Mouse (Mus musculus): ENCODE results near the gene Synrg.

Gene Synrg

GRCm38 (mm10) chr11:84040621-84041020 lies 76.4 kb downstream of the Synrg start:
- no peak for DNase-seq (ENCODE audit: low read depth, low spot score)

GRCm38 (mm10) chr11:84042808-84043762 lies 78.9 kb downstream of the Synrg start:
- DNase-seq (ENCODE audit: low read depth, low spot score): peak; percentile 80

GRCm38 (mm10) chr11:84044988-84045387 lies 80.8 kb downstream of the Synrg start:
- no peak for DNase-seq (ENCODE audit: low read depth, low spot score)

GRCm38 (mm10) chr11:84047270-84047669 lies 83.0 kb downstream of the Synrg start:
- DNase-seq (ENCODE audit: low read depth, low spot score): no peak

GRCm38 (mm10) chr11:84048411-84048810 lies 84.2 kb downstream of the Synrg start:
- DNase-seq (ENCODE audit: low read depth, low spot score): no peak

- no peak for DNase-seq (ENCODE audit: low read depth, low spot score)
Observed at GRCm38 (mm10) chr11:84053055-84053454, 88.8 kb downstream of the Synrg start.

GRCm38 (mm10) chr11:84053524-84054163 lies 89.4 kb downstream of the Synrg start:
- DNase-seq (ENCODE audit: low read depth, low spot score): no peak

- no peak for DNase-seq (ENCODE audit: low read depth, low spot score)
Observed at GRCm38 (mm10) chr11:84057418-84057817, 93.2 kb downstream of the Synrg start.

GRCm38 (mm10) chr11:84059784-84060183 lies 95.6 kb downstream of the Synrg start:
- no peak for DNase-seq (ENCODE audit: low read depth, low spot score)

- no peak for DNase-seq (ENCODE audit: low read depth, low spot score)
Observed at GRCm38 (mm10) chr11:84060635-84061034, 96.4 kb downstream of the Synrg start.

- peak; percentile 89 for DNase-seq (ENCODE audit: low read depth, low spot score)
Observed at GRCm38 (mm10) chr11:84061881-84062280, 97.7 kb downstream of the Synrg start.

- no peak for DNase-seq (ENCODE audit: low read depth, low spot score)
Observed at GRCm38 (mm10) chr11:84062805-84063204, 98.6 kb downstream of the Synrg start.

- DNase-seq (ENCODE audit: low read depth, low spot score): no peak
Observed at GRCm38 (mm10) chr11:84063631-84064209, 99.5 kb downstream of the Synrg start.

GRCm38 (mm10) chr11:84066071-84066481 lies 101.8 kb downstream of the Synrg start:
- DNase-seq (ENCODE audit: low read depth, low spot score): peak; percentile 44

- no peak for DNase-seq (ENCODE audit: low read depth, low spot score)
Observed at GRCm38 (mm10) chr11:84066927-84067645, 102.9 kb downstream of the Synrg start.

GRCm38 (mm10) chr11:84067720-84068190 lies 103.5 kb downstream of the Synrg start:
- DNase-seq (ENCODE audit: low read depth, low spot score): peak; percentile 60

GRCm38 (mm10) chr11:84068191-84069033 lies 104.2 kb downstream of the Synrg start:
- DNase-seq (ENCODE audit: low read depth, low spot score): peak; percentile 66

- peak; percentile 50 for DNase-seq (ENCODE audit: low read depth, low spot score)
Observed at GRCm38 (mm10) chr11:84069034-84069370, 104.8 kb downstream of the Synrg start, which contains the start of gene Dusp14. Gene Dusp14 (minus strand): TSS chr11:84069261.

GRCm38 (mm10) chr11:84072904-84073651 lies 108.8 kb downstream of the Synrg start:
- DNase-seq (ENCODE audit: low read depth, low spot score): no peak
